Mouse (Mus musculus): ENCODE results near the gene C130050O18Rik.
A peak's percentile ranks its signal among the peaks of the same experiment; 100 is the strongest.

C130050O18Rik gene

GRCm38 (mm10) chr5:139425198-139425597 is 20.1 kb downstream of the C130050O18Rik start:
- DNase-seq (ENCODE audit: low spot score) = no peak

- no peak for DNase-seq (ENCODE audit: low spot score)
These were observed 21.9 kb downstream of the C130050O18Rik start for GRCm38 (mm10) chr5:139427001-139427400.

GRCm38 (mm10) chr5:139427989-139428388 is 22.9 kb downstream of the C130050O18Rik start:
- no peak for DNase-seq (ENCODE audit: low spot score)

- no peak for DNase-seq (ENCODE audit: low spot score)
These were observed 24.8 kb downstream of the C130050O18Rik start for GRCm38 (mm10) chr5:139429818-139430341.

- no peak for DNase-seq (ENCODE audit: low spot score)
These were observed 27.3 kb downstream of the C130050O18Rik start for GRCm38 (mm10) chr5:139432333-139432732.

- no peak for DNase-seq (ENCODE audit: low spot score)
These were observed 27.8 kb downstream of the C130050O18Rik start for GRCm38 (mm10) chr5:139432747-139433508.

GRCm38 (mm10) chr5:139433842-139434568 is 28.9 kb downstream of the C130050O18Rik start:
- no peak for DNase-seq (ENCODE audit: low spot score)

- DNase-seq (ENCODE audit: low spot score) = peak; percentile 72
These were observed 29.9 kb downstream of the C130050O18Rik start for GRCm38 (mm10) chr5:139434940-139435339.

GRCm38 (mm10) chr5:139437769-139438168 is 32.7 kb downstream of the C130050O18Rik start:
- no peak for DNase-seq (ENCODE audit: low spot score)

- DNase-seq (ENCODE audit: low spot score) = no peak
These were observed 33.4 kb downstream of the C130050O18Rik start for GRCm38 (mm10) chr5:139438440-139438839.

GRCm38 (mm10) chr5:139440451-139440850 is 35.4 kb downstream of the C130050O18Rik start:
- no peak for DNase-seq (ENCODE audit: low spot score)

GRCm38 (mm10) chr5:139440926-139441725 is 36.0 kb downstream of the C130050O18Rik start:
- no peak for DNase-seq (ENCODE audit: low spot score)

GRCm38 (mm10) chr5:139441726-139442018 is 36.6 kb downstream of the C130050O18Rik start:
- DNase-seq (ENCODE audit: low spot score) = no peak

- DNase-seq (ENCODE audit: low spot score) = no peak
These were observed 37.3 kb downstream of the C130050O18Rik start for GRCm38 (mm10) chr5:139442428-139442827.

- DNase-seq (ENCODE audit: low spot score) = no peak
These were observed 37.9 kb downstream of the C130050O18Rik start for GRCm38 (mm10) chr5:139442962-139443361.

GRCm38 (mm10) chr5:139445258-139445657 is 40.2 kb downstream of the C130050O18Rik start:
- DNase-seq (ENCODE audit: low spot score) = no peak

- no peak for DNase-seq (ENCODE audit: low spot score)
These were observed 42.9 kb downstream of the C130050O18Rik start for GRCm38 (mm10) chr5:139448025-139448424.

GRCm38 (mm10) chr5:139449161-139449791 is 44.2 kb downstream of the C130050O18Rik start:
- DNase-seq (ENCODE audit: low spot score) = no peak

- peak; percentile 38 for DNase-seq (ENCODE audit: low spot score)
These were observed 44.8 kb downstream of the C130050O18Rik start for GRCm38 (mm10) chr5:139449926-139450325.

GRCm38 (mm10) chr5:139453031-139453430 is 48.0 kb downstream of the C130050O18Rik start:
- no peak for DNase-seq (ENCODE audit: low spot score)

GRCm38 (mm10) chr5:139455166-139455565 is 50.1 kb downstream of the C130050O18Rik start:
- no peak for DNase-seq (ENCODE audit: low spot score)

GRCm38 (mm10) chr5:139457241-139457640 is 52.2 kb downstream of the C130050O18Rik start:
- DNase-seq (ENCODE audit: low spot score) = no peak

Data from embryo, embryonic 10 days (tissue).